Mouse (Mus musculus) cerebellum, adult 9-10 months (tissue): Measurements from ENCODE around the gene Tspan5.
A peak's percentile ranks its signal among the peaks of the same experiment; 100 is the strongest.

Experiments
- DNase-seq: peaks from one replicate; pipeline ENCODE4 v3.0.0; 2022

The Tspan5 gene

GRCm38 (mm10) chr3:138881725-138882347 is 139.8 kb downstream of the Tspan5 start:
- DNase-seq, result no peak

- no peak for DNase-seq
These were observed 144.1 kb downstream of the Tspan5 start for GRCm38 (mm10) chr3:138886121-138886520.

- peak; percentile 48 for DNase-seq
These were observed 147.2 kb downstream of the Tspan5 start for GRCm38 (mm10) chr3:138889214-138889613.

- no peak for DNase-seq
These were observed 147.8 kb downstream of the Tspan5 start for GRCm38 (mm10) chr3:138889769-138890295.

GRCm38 (mm10) chr3:138893520-138893919 is 151.5 kb downstream of the Tspan5 start:
- no peak for DNase-seq

GRCm38 (mm10) chr3:138897500-138897899 is 155.5 kb downstream of the Tspan5 start:
- no peak for DNase-seq

GRCm38 (mm10) chr3:138898055-138898454 is 156.1 kb downstream of the Tspan5 start:
- no peak for DNase-seq

GRCm38 (mm10) chr3:138900571-138901141 is 158.7 kb downstream of the Tspan5 start:
- DNase-seq, result no peak

- no peak for DNase-seq
These were observed 163.7 kb downstream of the Tspan5 start for GRCm38 (mm10) chr3:138905678-138906077.

GRCm38 (mm10) chr3:138906112-138906880 is 164.3 kb downstream of the Tspan5 start:
- DNase-seq, result peak; percentile 83

- no peak for DNase-seq
These were observed 167.3 kb downstream of the Tspan5 start for GRCm38 (mm10) chr3:138909313-138909712.

GRCm38 (mm10) chr3:138912504-138912903 is 170.5 kb downstream of the Tspan5 start:
- no peak for DNase-seq

- no peak for DNase-seq
These were observed 172.8 kb downstream of the Tspan5 start for GRCm38 (mm10) chr3:138914626-138915288.

GRCm38 (mm10) chr3:138916591-138916990 is 174.6 kb downstream of the Tspan5 start:
- DNase-seq, result no peak

- DNase-seq, result no peak
These were observed 175.0 kb downstream of the Tspan5 start for GRCm38 (mm10) chr3:138917016-138917415.

GRCm38 (mm10) chr3:138918241-138918640 is 176.2 kb downstream of the Tspan5 start:
- no peak for DNase-seq

- DNase-seq, result no peak
These were observed 184.2 kb downstream of the Tspan5 start for GRCm38 (mm10) chr3:138926161-138926560.

GRCm38 (mm10) chr3:138927437-138927836 is 185.4 kb downstream of the Tspan5 start:
- DNase-seq, result no peak

- DNase-seq, result no peak
These were observed 194.8 kb downstream of the Tspan5 start for GRCm38 (mm10) chr3:138936780-138937179.

- no peak for DNase-seq
These were observed 195.2 kb downstream of the Tspan5 start for GRCm38 (mm10) chr3:138937241-138937640.

GRCm38 (mm10) chr3:138941604-138942003 is 199.6 kb downstream of the Tspan5 start:
- DNase-seq, result no peak

GRCm38 (mm10) chr3:138945516-138945915 is 203.5 kb downstream of the Tspan5 start:
- DNase-seq, result no peak

- no peak for DNase-seq
These were observed 207.1 kb downstream of the Tspan5 start for GRCm38 (mm10) chr3:138949081-138949480.
